Mouse (Mus musculus): ENCODE data around the gene Plbd2.
A peak's percentile ranks its signal among the peaks of the same experiment; 100 is the strongest.
"Not testable (repeated sequence)": the region's sequence is repeated elsewhere in the genome, so short reads cannot be mapped to it uniquely, and the experiment has no call there.

The Plbd2 gene

GRCm38 (mm10) chr5:120510982-120511642 lies 7.7 kb upstream of the Plbd2 start, which contains the start of gene Slc8b1:
Gene Slc8b1 (plus strand): TSS chr5:120511168.
- peak; percentile 91 for DNase-seq (ENCODE audit: low read depth, low spot score)

GRCm38 (mm10) chr5:120507311-120507710 lies 3.9 kb upstream of the Plbd2 start:
- no peak for DNase-seq (ENCODE audit: low read depth, low spot score)

- no peak for DNase-seq (ENCODE audit: low read depth, low spot score)
These were observed 3.1 kb upstream of the Plbd2 start for GRCm38 (mm10) chr5:120506490-120506889.

- no peak for DNase-seq (ENCODE audit: low read depth, low spot score)
These were observed 2.4 kb upstream of the Plbd2 start for GRCm38 (mm10) chr5:120505781-120506180.

GRCm38 (mm10) chr5:120505368-120505767 lies 1.9 kb upstream of the Plbd2 start:
- DNase-seq (ENCODE audit: low read depth, low spot score), result peak; percentile 82

- DNase-seq (ENCODE audit: low read depth, low spot score), result no peak
These were observed 716 bp downstream of the Plbd2 start for GRCm38 (mm10) chr5:120502675-120503143.

- DNase-seq (ENCODE audit: low read depth, low spot score), result peak; percentile 62
These were observed 1.2 kb downstream of the Plbd2 start for GRCm38 (mm10) chr5:120502147-120502621.

- DNase-seq (ENCODE audit: low read depth, low spot score), result not testable (repeated sequence)
These were observed 2.8 kb downstream of the Plbd2 start for GRCm38 (mm10) chr5:120500609-120501008.

- no peak for DNase-seq (ENCODE audit: low read depth, low spot score)
These were observed 4.2 kb downstream of the Plbd2 start for GRCm38 (mm10) chr5:120499202-120499601.

- no peak for DNase-seq (ENCODE audit: low read depth, low spot score)
These were observed 6.4 kb downstream of the Plbd2 start for GRCm38 (mm10) chr5:120497071-120497470.

GRCm38 (mm10) chr5:120495703-120496226 lies 7.7 kb downstream of the Plbd2 start:
- DNase-seq (ENCODE audit: low read depth, low spot score), result no peak

GRCm38 (mm10) chr5:120495064-120495702 lies 8.2 kb downstream of the Plbd2 start:
- peak; percentile 65 for DNase-seq (ENCODE audit: low read depth, low spot score)

- peak; percentile 38 for DNase-seq (ENCODE audit: low read depth, low spot score)
These were observed 9.5 kb downstream of the Plbd2 start for GRCm38 (mm10) chr5:120493873-120494395.

GRCm38 (mm10) chr5:120493440-120493839 lies 10.0 kb downstream of the Plbd2 start:
- peak; percentile 33 for DNase-seq (ENCODE audit: low read depth, low spot score)

- DNase-seq (ENCODE audit: low read depth, low spot score), result peak; percentile 53
These were observed 11.0 kb downstream of the Plbd2 start for GRCm38 (mm10) chr5:120492437-120492836.

GRCm38 (mm10) chr5:120490679-120491192 lies 12.7 kb downstream of the Plbd2 start:
- DNase-seq (ENCODE audit: low read depth, low spot score), result peak; percentile 68

- DNase-seq (ENCODE audit: low read depth, low spot score), result no peak
These were observed 15.6 kb downstream of the Plbd2 start for GRCm38 (mm10) chr5:120487844-120488243.

- DNase-seq (ENCODE audit: low read depth, low spot score), result peak; percentile 22
These were observed 20.0 kb downstream of the Plbd2 start for GRCm38 (mm10) chr5:120483399-120483798.

GRCm38 (mm10) chr5:120481205-120481604 lies 22.2 kb downstream of the Plbd2 start:
- no peak for DNase-seq (ENCODE audit: low read depth, low spot score)

GRCm38 (mm10) chr5:120479538-120479937 lies 23.9 kb downstream of the Plbd2 start:
- DNase-seq (ENCODE audit: low read depth, low spot score), result no peak

GRCm38 (mm10) chr5:120477993-120478392 lies 25.4 kb downstream of the Plbd2 start:
- DNase-seq (ENCODE audit: low read depth, low spot score), result no peak

- no peak for DNase-seq (ENCODE audit: low read depth, low spot score)
These were observed 27.1 kb downstream of the Plbd2 start, which contains the start of gene Sds for GRCm38 (mm10) chr5:120476296-120476695. Gene Sds (plus strand): TSS chr5:120476526.
